Mouse (Mus musculus): ENCODE data around the gene Car5a.

- no peak for TF ChIP-seq CTCF (IDR thresholded peaks at IDR 0.05; ENCODE audit: low read depth, low read length)
- TF ChIP-seq POLR2A (IDR thresholded peaks at IDR 0.05; ENCODE audit: borderline replicate concordance, low read depth, low read length): no peak
Measured at GRCm38 (mm10) chr8:121880818-121881217, 63.9 kb downstream of the Car5a start.

Measured in bone marrow macrophage, adult 2 months (primary cell).